Mouse (Mus musculus) activated CD4-positive, CD25-positive, alpha-beta regulatory T cell, adult 4 months (primary cell): ENCODE results near the gene AW551984. TPM values are rescaled to one million over a fixed set of nuclear protein-coding genes. Genes with fewer than 3 reads are reported as not detected.

Experiments used
- polyA plus RNA-seq, 2 experiments: library from polyadenylated mRNA; unstranded; fragments of 100-300 nt; shearing (Covaris generic); gene quantifications; one replicate each; pipeline ENCODE4 v1.2.1; 2017

The AW551984 gene
- polyA plus RNA-seq, 2 experiments from 2014 or later = not detected

Other genes with a start within 250 kb of the AW551984 start
- gene Olfr951, start 217.0 kb downstream of the AW551984 start, polyA plus RNA-seq = not detected
- gene Olfr952, start 177.3 kb downstream of the AW551984 start, polyA plus RNA-seq = not detected
- under 1 TPM in 1 of 2 experiments, not detected in 1; 0.16 TPM for gene Olfr954, start 147.7 kb downstream of the AW551984 start, polyA plus RNA-seq
- gene Olfr955, start 132.5 kb downstream of the AW551984 start, polyA plus RNA-seq = not detected
- gene Olfr44, start 110.4 kb downstream of the AW551984 start, polyA plus RNA-seq = not detected
- not detected for gene Olfr957, start 88.6 kb downstream of the AW551984 start, polyA plus RNA-seq
- gene Olfr958, start 50.3 kb downstream of the AW551984 start, polyA plus RNA-seq = not detected
- gene Olfr959, start 28.8 kb downstream of the AW551984 start, polyA plus RNA-seq = not detected
- gene Olfr148, start 6.3 kb upstream of the AW551984 start, polyA plus RNA-seq = not detected
- not detected for gene Olfr960, start 17.0 kb upstream of the AW551984 start, polyA plus RNA-seq
- under 1 TPM in 1 of 2 experiments, not detected in 1; 0.18 TPM for gene Olfr961, start 40.7 kb upstream of the AW551984 start, polyA plus RNA-seq
- gene Olfr963, start 62.8 kb upstream of the AW551984 start, polyA plus RNA-seq = not detected
- gene Olfr149, start 102.7 kb upstream of the AW551984 start, polyA plus RNA-seq = under 1 TPM in 1 of 2 experiments, not detected in 1; 0.44 TPM
- gene Olfr965, start 107.0 kb upstream of the AW551984 start, polyA plus RNA-seq = not detected
- gene Olfr150, start 126.6 kb upstream of the AW551984 start, polyA plus RNA-seq = not detected
- not detected for gene Olfr967, start 141.8 kb upstream of the AW551984 start, polyA plus RNA-seq
- gene Olfr968, start 178.8 kb upstream of the AW551984 start, polyA plus RNA-seq = not detected
- not detected for gene Olfr969, start 186.5 kb upstream of the AW551984 start, polyA plus RNA-seq
- gene Olfr970, start 204.5 kb upstream of the AW551984 start, polyA plus RNA-seq = not detected
- not detected for gene Olfr971, start 232.5 kb upstream of the AW551984 start, polyA plus RNA-seq